Mouse (Mus musculus) testis, adult 2 months (tissue): Measurements from ENCODE around the gene Spg21. TPM values are rescaled to one million over a fixed set of nuclear protein-coding genes. Genes with fewer than 3 reads are reported as not detected.

ENCODE experiments used
- H3K27ac ChIP-seq: fragments of 200-500 bp; 2 replicates; pipeline ENCODE4 v1.5.1; 2012; ENCODE audit warnings: low read depth, low read length; ENCODE audit not compliant: control insufficient read depth, insufficient read depth
- H3K27me3 ChIP-seq: fragments of 200-500 bp; 2 replicates; pipeline ENCODE4 v1.6.1; 2012; ENCODE audit warnings: mild to moderate bottlenecking, low read length, moderate library complexity; ENCODE audit not compliant: control insufficient read depth, insufficient read depth
- H3K36me3 ChIP-seq: fragments of 200-500 bp; 2 replicates; pipeline ENCODE4 v1.6.1; 2012; ENCODE audit warnings: mild to moderate bottlenecking, low read length; ENCODE audit not compliant: control insufficient read depth, insufficient read depth
- H3K4me1 ChIP-seq: fragments of 200-500 bp; 2 replicates; pipeline ENCODE4 v1.6.1; 2012; ENCODE audit warnings: low read length; ENCODE audit not compliant: control insufficient read depth, insufficient read depth
- H3K4me3 ChIP-seq: fragments of 200-500 bp; 2 replicates; pipeline ENCODE4 v1.5.1; 2012; ENCODE audit warnings: low read depth, mild to moderate bottlenecking, low read length, moderate library complexity, mixed read lengths; ENCODE audit not compliant: control insufficient read depth
- CTCF ChIP-seq: fragments of 200-500 bp; IDR thresholded peaks from 2 replicates; pipeline ENCODE4 v1.5.1; 2012; ENCODE audit warnings: low read depth, mild to moderate bottlenecking, inconsistent platforms, low read length, moderate library complexity; ENCODE audit not compliant: control insufficient read depth, insufficient read depth, insufficient replicate concordance
- POLR2A ChIP-seq: fragments of 200-500 bp; IDR thresholded peaks from 2 replicates; pipeline ENCODE4 v1.6.1; 2012; ENCODE audit warnings: low read depth, mild to moderate bottlenecking, inconsistent platforms, low read length, moderate library complexity; ENCODE audit not compliant: control insufficient read depth
- polyA plus RNA-seq: library from polyadenylated mRNA; depleted of rRNA; stranded (reverse); fragments of >200 nt; gene quantifications from 2 replicates; pipeline ENCODE4 v1.2.3, GENCODE M21; 2012

The Spg21 gene
- polyA plus RNA-seq, 1 experiment, result 10.8 TPM

- Histone ChIP-seq H3K36me3 (no peaks in the 10 kb centered on the region), H3K27ac (no peak overlapping the region), H3K4me1 (no peaks in the 10 kb centered on the region; the same call in 1 of the 2 replicates), H3K4me3 (no peak overlapping the region), H3K27me3 (no peaks in the 10 kb centered on the region)
- TF ChIP-seq POLR2A, result no peak
- TF ChIP-seq CTCF, result no peak
Observed at GRCm38 (mm10) chr9:65525445-65526195, 64.9 kb downstream of the Spg21 start.

DNA sequence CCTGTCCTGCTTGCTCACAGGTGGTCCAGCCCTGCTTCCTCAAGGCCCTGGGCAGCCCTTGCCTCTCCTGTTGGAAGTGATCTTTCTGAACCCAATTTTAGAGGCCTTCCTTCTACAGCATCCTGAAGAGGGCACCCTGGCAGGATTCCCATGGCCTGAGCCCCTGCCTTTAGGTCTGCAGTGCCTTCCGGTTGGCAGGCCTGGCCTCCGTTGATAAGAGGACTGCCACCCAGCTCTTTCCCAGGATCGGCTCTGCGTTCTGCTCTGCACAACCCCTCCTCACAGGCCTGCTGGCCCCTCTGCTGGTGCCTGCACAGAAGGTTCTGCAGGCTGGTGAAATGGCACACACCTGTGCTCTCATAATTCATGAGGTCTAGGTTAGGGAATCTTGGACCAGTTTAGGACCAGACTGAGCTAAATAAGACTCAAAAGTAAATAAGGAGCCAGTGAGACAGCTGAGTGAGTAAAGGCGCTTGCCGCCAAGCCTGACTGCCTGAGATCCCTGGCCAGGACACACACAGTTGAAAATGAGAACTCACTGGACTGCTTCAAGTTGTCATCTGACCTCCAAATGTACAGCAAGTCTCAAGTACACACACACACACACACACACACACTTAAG, 67.8 kb downstream of the Spg21 start:
- H3K27me3 ChIP-seq, result no peaks in the 10 kb centered on the region
- TF ChIP-seq CTCF (no peak), POLR2A (no peak)
- no peaks in the 10 kb centered on the region for H3K4me1 ChIP-seq
- no peak overlapping the region for H3K27ac ChIP-seq
- H3K36me3 ChIP-seq, result no peaks in the 10 kb centered on the region
- H3K4me3 ChIP-seq, result no peak overlapping the region

DNA sequence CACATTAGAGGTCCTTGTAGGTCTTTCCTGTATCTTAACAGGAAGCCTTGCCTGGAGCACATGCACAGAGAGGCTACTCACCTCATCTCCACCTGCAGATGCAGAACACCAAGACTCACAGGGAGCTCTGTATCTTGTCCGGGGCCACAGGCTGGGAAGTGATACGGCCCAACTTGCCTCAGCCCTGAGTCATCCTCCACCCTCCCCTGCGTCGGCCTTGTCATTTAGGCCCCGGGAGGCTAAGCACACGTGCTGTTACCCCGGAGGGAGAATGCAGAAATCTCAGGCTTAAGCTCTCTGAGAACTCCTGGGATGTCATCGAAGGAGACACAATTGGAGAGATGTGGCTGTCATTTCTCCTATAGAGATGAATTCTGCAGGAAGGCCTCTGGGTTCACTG, 68.9 kb downstream of the Spg21 start:
- Histone ChIP-seq H3K4me3 (no peak overlapping the region), H3K36me3 (no peaks in the 10 kb centered on the region), H3K4me1 (no peaks in the 10 kb centered on the region), H3K27ac (no peak overlapping the region), H3K27me3 (no peaks in the 10 kb centered on the region)
- no peak for TF ChIP-seq POLR2A
- no peak for TF ChIP-seq CTCF

DNA sequence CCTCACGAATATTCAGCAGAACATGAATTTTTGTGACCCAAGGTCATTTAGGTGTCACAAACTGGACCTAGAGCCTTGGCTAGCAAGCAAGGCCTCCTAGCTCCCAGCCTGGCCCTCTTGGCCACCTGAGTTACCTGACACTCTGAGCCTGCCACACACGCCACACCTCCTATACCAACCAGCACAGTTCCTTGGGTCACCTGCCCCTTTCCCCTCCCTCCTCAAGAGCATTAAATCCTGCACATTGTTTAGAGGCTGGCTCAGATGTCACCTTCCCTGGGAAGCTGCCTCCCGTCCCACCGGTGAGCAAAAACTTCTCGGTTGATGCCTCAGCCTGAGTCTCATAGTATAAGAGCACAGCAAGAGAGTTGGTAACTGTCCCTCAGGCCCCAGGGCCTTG, 70.5 kb downstream of the Spg21 start:
- no peak overlapping the region for H3K27ac ChIP-seq
- H3K36me3 ChIP-seq, result no peaks in the 10 kb centered on the region
- no peaks in the 10 kb centered on the region for H3K4me1 ChIP-seq
- no peak overlapping the region for H3K4me3 ChIP-seq
- no peaks in the 10 kb centered on the region for H3K27me3 ChIP-seq
- TF ChIP-seq CTCF (no peak), POLR2A (no peak)

DNA sequence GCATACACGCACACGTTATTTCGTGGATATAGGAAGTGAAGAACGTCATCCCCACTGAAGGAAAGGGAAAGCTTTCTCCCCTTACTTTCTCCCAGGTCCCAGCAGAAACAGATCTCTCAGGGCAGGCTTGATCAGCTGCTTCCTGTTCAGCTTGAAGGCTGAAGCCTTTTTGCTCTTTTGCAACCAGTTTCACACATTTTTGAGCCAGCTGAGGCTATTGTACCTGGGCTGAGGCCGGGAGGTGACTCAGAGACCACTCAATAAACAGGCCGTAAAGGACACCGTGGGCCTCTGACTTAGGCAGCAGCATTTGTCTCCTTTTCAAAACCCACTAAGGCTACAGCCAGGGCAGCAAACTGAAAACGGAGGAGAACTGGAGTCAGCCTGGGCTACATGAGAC, 72.2 kb downstream of the Spg21 start:
- no peaks in the 10 kb centered on the region for H3K27me3 ChIP-seq
- TF ChIP-seq CTCF (no peak), POLR2A (no peak)
- no peak overlapping the region for H3K27ac ChIP-seq
- no peaks in the 10 kb centered on the region for H3K36me3 ChIP-seq
- H3K4me1 ChIP-seq, result no peaks in the 10 kb centered on the region
- H3K4me3 ChIP-seq, result no peak overlapping the region

DNA sequence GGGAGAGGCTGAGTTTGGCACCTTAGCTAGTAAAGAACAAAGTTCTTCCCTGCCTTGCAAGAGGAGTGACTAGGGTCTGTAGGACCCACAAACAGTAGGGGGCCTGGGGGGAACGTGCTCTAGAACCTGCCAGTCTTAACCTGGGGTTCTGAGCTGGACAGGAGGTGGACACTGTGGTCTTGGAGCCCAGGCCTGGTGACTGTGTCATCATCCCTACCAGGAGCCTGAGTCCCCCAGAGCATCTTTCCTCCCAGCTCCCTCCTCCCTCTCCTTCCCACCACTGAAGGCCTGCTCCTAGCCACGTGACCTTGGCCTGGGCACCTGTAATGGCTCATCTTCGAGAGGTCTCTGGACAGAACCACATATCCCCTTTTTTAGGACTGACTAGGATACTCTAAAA, 73.4 kb downstream of the Spg21 start:
- Histone ChIP-seq H3K4me1 (no peaks in the 10 kb centered on the region), H3K27ac (no peak overlapping the region), H3K36me3 (no peaks in the 10 kb centered on the region), H3K4me3 (no peak overlapping the region), H3K27me3 (no peaks in the 10 kb centered on the region)
- TF ChIP-seq CTCF (no peak), POLR2A (no peak)

GRCm38 (mm10) chr9:65535191-65535722, 74.5 kb downstream of the Spg21 start:
- no peaks in the 10 kb centered on the region for H3K4me1 ChIP-seq
- H3K36me3 ChIP-seq, result no peaks in the 10 kb centered on the region
- TF ChIP-seq CTCF, result no peak
- H3K27ac ChIP-seq, result no peak overlapping the region
- no peak overlapping the region for H3K4me3 ChIP-seq
- H3K27me3 ChIP-seq, result no peaks in the 10 kb centered on the region
